Mouse (Mus musculus) gastrocnemius, adult 8-10 months (tissue): ENCODE measurements around the gene Mier3. TPM values are rescaled to one million over a fixed set of nuclear protein-coding genes. Genes with fewer than 3 reads are reported as not detected.
"Not testable (repeated sequence)": the region's sequence is repeated elsewhere in the genome, so short reads cannot be mapped to it uniquely, and the experiment has no call there.

Experiments
- DNase-seq, 2 experiments: peaks; one replicate each; pipeline ENCODE4 v3.0.0; 2022; ENCODE audit warnings: low spot score in 2 of 2
- total RNA-seq, 4 experiments: library from RNA; stranded (reverse); gene quantifications; 2 replicates each; pipeline ENCODE4 v1.2.4; 2022

Mier3 gene
- total RNA-seq, 4 experiments from 2014 or later = 6.9 to 10.2 (median 9.1) TPM

GRCm38 (mm10) chr13:111687285-111687781, 6.6 kb downstream of the Mier3 start:
- peak; percentile 32 to 54 for DNase-seq

GRCm38 (mm10) chr13:111703396-111703795, 22.6 kb downstream of the Mier3 start:
- DNase-seq = no peak

GRCm38 (mm10) chr13:111703952-111704351, 23.2 kb downstream of the Mier3 start:
- DNase-seq = not testable (repeated sequence)

GRCm38 (mm10) chr13:111710531-111710930, 29.8 kb downstream of the Mier3 start:
- no peak for DNase-seq

- no peak for DNase-seq
These were observed 38.9 kb downstream of the Mier3 start for GRCm38 (mm10) chr13:111719726-111720125.

GRCm38 (mm10) chr13:111724811-111725164, 44.0 kb downstream of the Mier3 start:
- DNase-seq = no peak

- peak; percentile 97 for DNase-seq
These were observed 44.6 kb downstream of the Mier3 start for GRCm38 (mm10) chr13:111725165-111726077.

- no peak for DNase-seq
These were observed 46.1 kb downstream of the Mier3 start for GRCm38 (mm10) chr13:111726898-111727297.

GRCm38 (mm10) chr13:111741204-111741990, 60.6 kb downstream of the Mier3 start:
- no peak for DNase-seq

- DNase-seq = no peak
These were observed 61.3 kb downstream of the Mier3 start for GRCm38 (mm10) chr13:111741991-111742615.

- no peak for DNase-seq
These were observed 63.6 kb downstream of the Mier3 start for GRCm38 (mm10) chr13:111744233-111745000.

- DNase-seq = no peak
These were observed 64.4 kb downstream of the Mier3 start for GRCm38 (mm10) chr13:111745216-111745615.

- DNase-seq = no peak
These were observed 66.1 kb downstream of the Mier3 start for GRCm38 (mm10) chr13:111746831-111747230.

- DNase-seq = no peak
These were observed 67.7 kb downstream of the Mier3 start for GRCm38 (mm10) chr13:111748301-111749062.

GRCm38 (mm10) chr13:111753321-111753720, 72.5 kb downstream of the Mier3 start:
- no peak for DNase-seq

- DNase-seq = no peak
These were observed 74.6 kb downstream of the Mier3 start for GRCm38 (mm10) chr13:111755377-111755776.

- DNase-seq = no peak
These were observed 75.2 kb downstream of the Mier3 start for GRCm38 (mm10) chr13:111755937-111756336.

GRCm38 (mm10) chr13:111756986-111757385, 76.2 kb downstream of the Mier3 start:
- DNase-seq = no peak

- DNase-seq = no peak
These were observed 81.7 kb downstream of the Mier3 start for GRCm38 (mm10) chr13:111762526-111762925.
